Mouse (Mus musculus): ENCODE data around the gene Alg1.

Alg1 gene

DNA sequence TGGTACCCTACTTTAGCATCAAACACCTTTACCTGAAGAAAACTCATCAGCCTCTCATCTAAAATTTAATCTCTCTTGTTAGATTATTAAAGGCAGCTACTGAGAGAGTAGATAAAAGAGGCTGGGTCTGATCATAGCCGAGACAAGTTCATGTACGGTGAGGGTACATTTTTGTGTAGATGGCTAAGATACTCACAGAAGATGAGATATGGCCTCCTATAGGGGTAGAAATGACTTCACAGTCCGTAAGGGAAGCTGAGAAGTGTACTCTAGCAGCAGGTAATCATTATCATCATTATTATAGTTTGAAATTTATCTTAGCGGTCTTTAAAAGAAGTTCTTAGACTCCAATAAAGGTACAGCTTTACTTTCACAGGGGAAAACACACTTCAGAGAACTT, 439 bp upstream of the Alg1 start:
- no peak for DNase-seq (ENCODE audit: low read depth, low spot score)

- DNase-seq (ENCODE audit: low read depth, low spot score): no peak
These were observed 8.9 kb downstream of the Alg1 start for GRCm38 (mm10) chr16:5242355-5242754.

GRCm38 (mm10) chr16:5242882-5243281, 9.5 kb downstream of the Alg1 start:
- no peak for DNase-seq (ENCODE audit: low read depth, low spot score)

DNA sequence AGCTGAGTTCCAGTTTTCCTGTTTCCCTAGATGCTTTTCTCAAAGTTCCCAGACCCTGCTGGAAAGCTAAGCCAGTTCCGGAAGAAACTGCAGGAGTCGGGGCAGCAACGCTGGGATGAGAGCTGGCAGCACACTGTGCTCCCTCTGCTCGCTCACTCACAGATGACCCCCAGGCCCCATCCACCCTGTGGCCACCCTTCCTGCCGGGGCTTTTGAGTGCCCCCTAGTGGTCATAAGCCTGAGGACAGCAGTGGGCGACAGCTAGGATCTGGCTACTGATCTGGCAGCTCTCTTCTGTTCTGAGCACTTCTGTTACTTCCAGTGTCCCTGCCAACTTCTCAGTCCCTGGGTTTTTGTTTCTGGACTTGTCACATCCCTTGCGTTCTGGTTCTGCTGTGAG, 11.0 kb downstream of the Alg1 start:
- no peak for DNase-seq (ENCODE audit: low read depth, low spot score)

- no peak for DNase-seq (ENCODE audit: low read depth, low spot score)
These were observed 17.5 kb downstream of the Alg1 start for GRCm38 (mm10) chr16:5250891-5251290.

DNA sequence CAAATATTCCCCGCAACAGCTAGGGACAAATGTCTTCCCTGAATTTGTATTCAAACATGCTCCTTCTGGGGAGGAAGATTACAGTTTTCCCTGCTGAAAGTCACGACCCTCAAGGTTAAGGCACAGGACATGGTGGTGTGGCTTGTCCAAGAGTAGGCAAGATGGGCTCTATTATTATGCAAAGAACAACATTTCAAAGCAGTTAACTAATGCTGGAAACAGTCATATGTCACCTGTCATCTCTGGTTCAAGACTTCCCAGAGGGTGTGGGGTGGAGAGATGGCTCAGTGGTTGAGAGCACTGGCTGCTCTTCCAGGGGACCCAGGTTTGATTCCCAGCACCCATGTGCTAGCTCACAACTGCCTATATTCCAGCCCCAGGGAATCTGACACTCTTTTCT, 18.8 kb downstream of the Alg1 start:
- no peak for DNase-seq (ENCODE audit: low read depth, low spot score)

- peak; percentile 73 for DNase-seq (ENCODE audit: low read depth, low spot score)
These were observed 21.1 kb downstream of the Alg1 start for GRCm38 (mm10) chr16:5254346-5255025.

DNA sequence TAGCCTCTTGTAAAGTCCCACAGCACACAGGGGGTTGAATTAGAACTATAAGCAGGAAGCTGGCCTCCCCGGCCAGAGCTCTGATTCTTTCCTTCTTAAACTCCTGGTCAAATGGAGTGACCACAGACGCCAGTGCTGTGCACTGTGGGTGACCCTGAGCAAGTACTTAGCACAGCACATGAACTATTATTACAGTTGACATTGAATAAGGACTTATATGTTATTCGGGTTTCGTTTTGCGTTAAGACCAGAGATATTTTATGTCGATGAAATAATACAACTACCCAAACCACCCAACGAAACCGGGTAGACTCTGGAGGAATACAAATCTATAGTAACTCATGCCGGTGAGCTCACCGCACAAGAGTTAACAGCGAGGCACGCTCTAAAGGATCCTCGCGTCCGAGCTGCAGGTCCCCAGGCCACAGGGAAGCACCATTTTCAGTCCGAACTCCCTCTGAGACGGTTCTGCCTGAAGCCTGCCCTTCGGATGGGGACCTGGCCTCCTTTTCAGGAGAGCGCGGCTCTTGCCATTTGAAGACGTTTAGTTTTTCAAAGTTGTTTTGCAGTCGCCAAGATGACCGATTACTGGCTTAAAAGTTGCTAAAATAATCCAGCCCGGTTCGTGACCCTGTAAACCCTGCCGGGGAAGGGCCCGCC, 21.8 kb downstream of the Alg1 start:
- DNase-seq (ENCODE audit: low read depth, low spot score): no peak

GRCm38 (mm10) chr16:5255779-5256496, 22.5 kb downstream of the Alg1 start, which contains the start of gene Eef2kmt:
Gene Eef2kmt (minus strand): TSS chr16:5255983.
- DNase-seq (ENCODE audit: low read depth, low spot score): peak; percentile 96

GRCm38 (mm10) chr16:5263156-5263555, 29.7 kb downstream of the Alg1 start:
- DNase-seq (ENCODE audit: low read depth, low spot score): no peak

- DNase-seq (ENCODE audit: low read depth, low spot score): no peak
These were observed 30.5 kb downstream of the Alg1 start for GRCm38 (mm10) chr16:5263926-5264325.

- DNase-seq (ENCODE audit: low read depth, low spot score): no peak
These were observed 38.1 kb downstream of the Alg1 start for GRCm38 (mm10) chr16:5271411-5272035.

GRCm38 (mm10) chr16:5272371-5272770, 39.0 kb downstream of the Alg1 start:
- DNase-seq (ENCODE audit: low read depth, low spot score): no peak

- no peak for DNase-seq (ENCODE audit: low read depth, low spot score)
These were observed 46.3 kb downstream of the Alg1 start for GRCm38 (mm10) chr16:5279571-5280222.

GRCm38 (mm10) chr16:5282686-5283085, 49.3 kb downstream of the Alg1 start:
- no peak for DNase-seq (ENCODE audit: low read depth, low spot score)

DNA sequence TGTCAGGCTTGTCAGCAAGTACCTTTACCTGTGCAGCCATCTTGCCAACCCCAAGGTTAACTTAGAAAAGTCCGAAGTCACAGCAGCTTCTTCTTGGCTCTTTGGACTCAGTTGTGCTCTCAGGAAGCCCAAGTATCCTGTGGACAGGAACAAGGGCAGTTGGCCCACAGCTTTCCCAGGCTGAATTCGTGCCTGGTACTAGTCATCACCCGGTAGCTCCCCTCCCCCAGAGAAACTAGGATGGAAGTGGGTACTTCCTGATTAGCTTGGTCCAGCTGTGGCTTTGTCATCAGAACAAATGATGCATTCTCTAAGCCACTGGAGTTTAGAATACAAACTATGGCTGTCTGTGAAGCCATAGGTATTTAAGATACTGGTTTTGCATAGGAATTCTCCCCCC, 52.0 kb downstream of the Alg1 start:
- no peak for DNase-seq (ENCODE audit: low read depth, low spot score)

All from WW6 (cell line).